Mouse (Mus musculus): ENCODE data around the gene Galt.

Galt gene

DNA sequence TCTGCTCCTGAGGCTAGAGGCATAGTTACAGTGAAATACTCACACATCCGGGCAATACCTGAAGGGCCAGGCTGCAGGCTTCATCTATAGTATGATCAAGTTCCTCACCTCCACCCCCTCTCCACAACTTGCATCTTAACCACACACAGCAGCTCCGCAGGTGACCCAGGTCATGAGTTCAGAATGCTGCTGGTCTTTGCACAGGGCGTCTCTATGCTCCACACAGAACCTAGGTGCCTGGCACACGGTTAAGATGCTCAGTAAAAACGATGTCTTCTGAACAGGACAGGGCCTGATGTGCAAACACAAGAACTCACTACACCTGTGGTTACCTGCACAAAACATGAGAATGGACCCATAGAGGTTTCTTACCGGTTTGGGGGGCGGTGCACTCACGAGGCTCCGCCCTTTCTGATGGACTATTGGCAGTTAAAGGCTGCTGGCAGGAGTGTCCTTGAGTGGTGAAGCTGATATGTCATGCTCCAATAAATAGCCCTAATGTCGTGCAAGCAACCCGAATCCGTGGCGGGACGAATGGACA lies at the start of gene Galt:
TSS of gene Galt (plus strand) at position 432 of the 541 bp plus-strand sequence.
- DNase-seq (ENCODE audit: extremely low spot score) = no peak

DNA sequence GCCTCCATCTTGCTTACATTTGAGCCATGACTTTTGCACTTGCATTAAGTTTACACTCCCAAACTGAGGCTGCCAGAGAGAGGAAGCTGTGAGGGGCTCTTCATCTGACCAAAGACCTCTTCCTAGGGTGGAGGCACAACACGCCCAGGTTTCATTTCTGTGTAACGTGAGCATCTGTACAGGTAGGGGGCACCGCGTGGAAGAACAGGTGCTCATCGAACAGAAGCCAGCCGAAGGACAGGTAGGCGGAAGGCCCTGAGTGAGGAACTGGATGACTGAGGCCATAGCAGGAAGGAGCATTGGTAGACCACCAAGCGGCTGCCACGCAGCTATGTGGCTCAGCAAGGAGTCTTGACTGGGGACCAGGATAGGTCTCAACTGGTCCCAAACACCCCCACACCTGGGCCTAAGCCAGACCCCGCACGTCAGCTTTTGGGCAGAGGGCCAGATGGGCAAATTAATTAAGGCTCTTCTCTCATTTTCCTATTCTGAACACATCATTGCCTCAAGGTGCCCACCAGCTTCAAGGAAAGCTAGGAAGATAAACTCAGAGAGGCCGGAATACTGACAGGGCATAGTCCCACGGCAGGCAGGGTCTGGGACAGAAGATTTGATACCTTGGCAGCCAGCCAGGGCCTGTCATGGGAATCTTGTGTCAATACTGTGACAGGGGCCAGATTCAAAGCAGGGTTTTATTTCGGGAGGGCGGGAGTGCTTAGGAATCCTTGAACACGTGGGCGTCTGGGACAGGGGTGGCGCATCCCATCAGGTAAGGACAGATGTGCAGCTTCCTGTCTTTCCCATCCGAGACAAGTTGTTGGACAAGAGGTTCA lies 48.9 kb upstream of the Galt start:
- DNase-seq (ENCODE audit: extremely low spot score) = no peak

DNA sequence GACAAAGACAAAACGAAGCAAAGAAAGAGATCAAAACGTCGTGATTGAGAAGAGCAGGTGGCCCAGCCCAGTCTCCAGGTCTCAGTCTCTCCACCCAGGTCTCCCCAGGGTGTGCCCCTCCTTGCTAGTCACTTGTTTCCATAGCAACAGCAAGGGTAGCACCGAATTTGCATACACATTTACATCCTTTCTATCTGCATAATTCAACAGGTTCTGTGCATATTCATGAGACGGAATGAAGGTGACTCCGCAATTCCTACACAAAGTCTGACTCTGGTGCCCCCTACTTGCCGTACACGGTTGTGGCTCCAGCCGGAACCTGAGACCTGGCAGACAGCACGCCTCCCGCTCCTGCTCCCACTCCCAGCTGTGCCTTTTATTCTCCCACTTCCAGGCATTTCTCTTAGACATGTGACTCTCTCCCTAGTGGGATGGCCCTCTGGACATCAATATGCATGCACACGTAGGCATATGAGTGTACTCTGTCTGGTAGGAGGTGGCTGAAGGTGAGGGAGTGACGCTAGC lies 48.0 kb upstream of the Galt start:
- peak; percentile 76 for DNase-seq (ENCODE audit: extremely low spot score)

DNA sequence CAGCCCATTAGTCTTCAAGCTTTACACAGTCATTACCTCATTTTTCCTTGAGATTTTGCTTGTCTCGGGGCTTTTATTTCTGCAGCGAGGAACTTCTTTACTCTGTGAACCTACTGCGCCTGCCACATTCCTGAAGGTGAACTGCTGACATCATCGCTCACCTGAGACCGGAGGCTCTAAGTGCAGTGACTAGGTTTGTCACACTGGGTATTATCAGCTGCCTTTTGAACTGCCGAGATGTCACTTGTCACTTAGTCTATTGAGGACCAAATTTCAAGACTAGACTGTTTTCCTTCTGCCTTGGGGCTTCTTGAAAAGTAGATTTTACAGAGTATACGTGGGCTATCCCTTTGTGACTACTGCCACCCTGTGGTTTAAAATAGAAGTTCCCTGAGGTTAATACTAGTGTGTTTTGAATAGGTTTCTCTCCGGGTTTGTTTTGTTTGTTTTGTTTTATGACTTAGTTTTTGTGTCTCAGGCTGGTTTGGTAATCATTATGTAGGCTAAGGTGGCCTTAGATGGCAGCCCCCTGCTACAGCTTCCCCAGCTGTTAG lies 46.8 kb upstream of the Galt start:
- DNase-seq (ENCODE audit: extremely low spot score) = peak; percentile 66

DNA sequence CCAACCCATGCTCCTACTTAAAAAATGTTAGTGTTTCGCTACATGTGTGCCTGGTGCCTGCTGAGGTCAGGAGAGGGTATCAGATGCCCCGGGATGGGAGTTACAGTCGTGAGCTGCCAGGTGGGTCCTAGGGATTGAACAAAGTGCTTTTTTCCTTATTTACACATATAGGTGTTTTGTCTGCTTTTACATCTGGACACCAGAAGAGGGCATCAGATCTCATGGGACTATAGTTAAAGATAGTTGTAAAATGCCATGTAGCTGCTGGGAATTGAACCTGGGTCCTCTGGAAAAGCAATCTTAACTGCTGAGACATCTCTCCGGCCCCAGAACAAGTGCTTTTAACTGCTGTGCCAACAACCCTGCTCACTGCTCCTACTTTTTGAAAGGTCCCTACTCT lies 44.8 kb upstream of the Galt start:
- no peak for DNase-seq (ENCODE audit: extremely low spot score)

DNA sequence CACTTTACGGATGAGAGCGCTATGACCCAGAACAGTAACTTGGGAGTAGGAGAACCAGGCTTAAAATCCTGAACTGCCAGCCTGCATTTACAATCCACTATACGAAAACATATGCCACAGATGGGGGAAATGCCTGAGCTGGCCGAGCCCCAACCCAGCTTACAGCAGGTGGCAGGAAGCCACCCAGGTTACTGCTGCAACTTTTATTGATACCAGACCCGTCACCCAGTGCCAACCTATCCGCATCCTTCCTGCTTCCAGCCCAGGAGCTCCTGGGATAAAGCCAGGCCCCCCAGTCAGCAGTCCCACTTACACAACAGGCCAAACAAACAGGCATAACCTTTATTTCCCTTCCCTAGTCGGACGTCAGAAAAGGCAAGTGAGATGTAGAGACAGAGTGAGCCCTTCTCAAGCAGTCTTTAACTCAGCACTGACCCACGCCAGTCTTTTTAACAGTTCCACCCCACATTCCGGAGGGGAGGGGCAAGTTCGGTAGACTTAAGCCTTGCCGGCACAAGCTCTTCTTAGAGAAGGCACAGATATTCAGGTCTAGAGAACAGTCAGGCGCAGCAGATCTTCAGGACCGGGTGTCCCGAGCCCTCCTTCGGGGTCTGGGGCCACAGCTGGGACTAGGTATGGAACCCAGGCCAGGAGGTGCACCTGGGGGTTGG lies 43.2 kb upstream of the Galt start:
- DNase-seq (ENCODE audit: extremely low spot score) = no peak

DNA sequence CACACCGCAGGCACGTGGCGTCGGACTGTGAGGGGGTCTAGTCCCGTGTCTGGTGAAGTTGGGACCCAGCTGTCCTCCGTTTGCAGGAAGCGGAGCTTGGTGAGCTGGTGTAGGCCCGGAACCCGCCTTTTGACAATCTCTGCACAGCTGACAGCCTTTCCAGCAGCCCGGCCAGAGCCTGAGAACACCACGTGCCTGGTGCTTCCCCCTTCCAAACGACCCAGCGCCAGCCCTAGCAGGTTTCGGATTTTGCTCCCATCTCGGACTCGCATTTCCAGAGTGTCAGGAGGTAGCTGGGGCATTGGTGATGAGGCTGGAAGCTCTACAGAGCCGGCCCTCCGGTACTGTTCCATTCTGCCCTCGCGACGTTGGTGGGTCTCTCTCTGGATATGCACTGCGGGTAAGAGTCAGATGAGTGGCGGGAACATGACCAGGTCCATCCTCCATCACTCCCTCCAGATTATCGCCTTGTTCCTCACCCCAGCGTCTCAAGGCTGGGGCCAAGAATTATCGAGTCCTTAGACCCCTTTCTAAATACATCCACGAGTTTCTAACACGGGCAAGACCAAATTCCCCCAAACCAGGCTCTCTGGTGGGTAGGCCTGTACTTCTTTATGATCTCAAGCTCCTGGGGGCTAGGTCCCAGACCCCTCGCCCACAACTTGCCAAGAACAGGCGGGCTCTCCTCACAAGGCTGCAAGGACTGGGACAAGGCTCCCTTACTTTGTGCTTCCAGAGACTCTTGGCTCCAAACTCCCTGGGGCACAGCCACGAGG lies 42.4 kb upstream of the Galt start:
- no peak for DNase-seq (ENCODE audit: extremely low spot score)

DNA sequence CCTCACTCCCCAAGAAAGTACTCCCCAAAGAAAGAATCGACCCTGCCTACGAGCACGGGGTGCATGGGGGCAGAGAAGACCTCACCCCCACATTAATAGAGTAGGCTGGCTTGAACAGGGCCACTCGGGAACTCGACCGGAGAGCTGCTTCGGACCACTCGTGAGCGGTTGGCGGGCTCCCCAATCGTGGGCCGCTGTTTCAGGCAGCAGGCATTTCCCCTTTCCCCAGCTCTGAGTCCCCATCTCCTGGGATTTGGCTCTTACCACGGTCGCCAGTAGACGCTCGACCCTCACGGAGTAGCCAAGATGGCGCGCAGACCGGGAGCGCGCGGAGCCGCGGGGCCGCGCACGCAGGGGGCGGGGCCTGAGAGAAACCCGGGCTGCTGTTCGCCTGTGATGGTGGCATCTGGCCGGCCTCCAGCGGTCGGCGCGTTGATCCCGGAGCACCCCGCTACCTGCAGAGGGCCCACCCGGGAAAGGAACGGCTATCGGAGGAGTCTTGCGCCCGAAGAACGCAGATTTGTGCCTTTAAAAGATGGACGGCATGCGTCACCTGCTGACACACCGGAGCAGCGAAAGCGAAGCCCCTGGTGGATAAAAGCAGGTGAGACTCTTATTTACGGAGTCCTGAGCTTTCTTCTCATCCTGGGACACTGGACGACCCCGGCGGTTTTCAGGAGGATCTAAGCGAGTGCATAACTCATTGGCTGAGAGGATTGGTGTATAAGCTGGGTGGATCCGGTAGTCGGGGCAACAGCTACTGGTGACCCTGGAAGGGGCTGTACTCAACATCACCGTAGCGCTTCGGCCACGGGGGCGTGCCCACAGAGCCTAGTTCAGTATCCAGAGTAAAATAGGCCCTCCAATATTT lies 41.6 kb upstream of the Galt start, which contains the start of gene Rpp25l:
TSS of gene Rpp25l (minus strand) at position 338 of the 871 bp plus-strand sequence.
- peak; percentile 94 for DNase-seq (ENCODE audit: extremely low spot score)

DNA sequence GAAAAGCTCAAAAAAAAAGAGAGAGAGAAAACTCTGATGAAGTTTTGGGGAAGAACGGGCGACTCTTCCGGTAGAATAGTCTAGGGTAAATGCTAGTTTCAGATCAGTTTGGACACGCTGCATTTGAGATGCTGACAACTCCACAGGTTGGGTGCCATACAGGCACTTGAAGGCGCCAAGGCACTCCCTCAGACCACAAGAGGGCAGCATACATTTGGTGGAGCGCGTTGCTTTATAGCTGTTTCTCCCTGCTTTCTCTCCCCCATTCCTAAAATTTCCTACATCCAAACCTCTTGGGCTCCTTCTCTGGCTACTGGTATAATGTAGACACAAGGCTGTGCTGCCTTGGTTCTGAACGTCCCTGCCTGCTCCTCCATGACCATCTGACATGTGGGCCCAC lies 40.8 kb upstream of the Galt start:
- DNase-seq (ENCODE audit: extremely low spot score) = no peak

DNA sequence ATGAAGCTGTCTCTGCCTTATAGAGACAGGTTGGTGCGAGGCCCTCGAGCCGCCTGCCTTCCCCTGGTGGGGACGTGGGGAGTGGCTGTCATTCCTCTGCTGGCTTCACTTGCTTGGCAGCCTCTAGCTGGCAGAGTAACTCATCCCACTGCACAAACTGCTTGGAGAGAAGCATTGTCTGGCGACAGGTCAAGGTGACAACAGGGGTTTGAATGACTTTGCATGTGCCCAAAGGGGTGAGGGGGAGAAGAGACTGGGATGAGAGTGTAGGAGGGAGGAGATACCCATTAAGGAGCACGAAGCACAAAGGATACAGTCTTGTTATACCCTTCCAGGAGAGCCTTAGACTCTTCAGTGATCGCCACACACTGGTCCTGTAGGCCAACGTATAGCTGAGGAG lies 39.9 kb upstream of the Galt start:
- no peak for DNase-seq (ENCODE audit: extremely low spot score)

DNA sequence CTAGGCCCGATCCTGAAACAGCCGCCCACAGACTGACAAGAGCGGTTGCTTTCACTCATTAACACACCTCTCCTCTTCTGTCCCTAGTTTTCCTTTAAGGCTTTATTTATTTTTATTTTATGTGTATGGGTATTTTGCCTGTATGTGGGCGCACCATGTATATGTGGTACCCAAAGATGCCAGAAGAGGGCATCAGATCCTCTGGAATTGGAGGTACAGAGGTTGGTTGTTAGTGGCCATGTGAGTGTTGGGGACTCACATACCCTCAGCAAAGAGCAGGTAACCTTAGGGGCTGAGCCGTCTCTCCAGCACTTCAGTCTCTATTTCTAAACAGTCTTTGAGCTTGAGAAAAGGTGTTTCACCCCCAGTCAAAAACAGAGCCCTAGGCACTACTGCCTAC lies 39.4 kb upstream of the Galt start:
- no peak for DNase-seq (ENCODE audit: extremely low spot score)

DNA sequence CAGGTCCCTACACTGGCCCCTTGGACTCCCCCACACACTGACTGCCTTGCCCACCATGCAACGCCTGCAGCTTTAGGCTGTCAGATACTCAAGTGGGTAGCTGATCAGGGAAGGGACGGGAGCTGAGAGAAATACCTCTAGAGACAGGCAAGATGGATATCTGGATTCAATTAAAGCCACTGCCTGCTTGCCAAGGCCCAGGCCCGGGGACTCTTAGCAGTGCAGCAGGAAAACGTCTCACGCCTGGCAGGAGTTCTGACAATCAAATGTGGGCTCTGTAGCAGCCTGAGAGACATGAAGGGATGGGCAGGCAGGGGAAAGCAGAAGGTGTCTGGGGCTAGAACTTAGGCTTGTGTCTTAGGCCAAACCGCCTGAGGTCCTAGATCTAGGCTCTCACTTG lies 38.2 kb upstream of the Galt start:
- no peak for DNase-seq (ENCODE audit: extremely low spot score)

DNA sequence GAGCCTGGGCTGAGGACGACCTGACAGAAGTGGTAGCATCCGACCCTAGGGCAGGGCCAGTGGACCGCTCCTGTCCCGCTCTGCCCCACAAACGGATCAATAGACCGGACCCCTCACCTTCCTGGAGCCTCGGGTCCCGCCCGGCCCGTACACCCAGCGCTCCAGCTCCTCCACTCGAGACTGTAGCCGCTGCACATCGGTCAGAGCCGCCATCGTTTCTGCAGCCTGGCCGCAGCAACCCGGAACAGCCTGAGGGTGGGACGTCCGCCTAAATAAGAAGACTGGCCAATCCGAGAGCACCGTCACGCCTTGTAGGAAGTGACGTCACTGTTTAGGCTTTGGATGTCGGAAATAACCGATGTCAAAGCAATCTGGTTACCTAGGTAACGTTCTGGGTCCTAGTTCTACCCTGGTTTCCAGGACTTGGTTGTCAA lies 32.1 kb upstream of the Galt start, which contains the start of gene Dctn3:
TSS of gene Dctn3 (minus strand) at position 253 of the 434 bp plus-strand sequence.
- peak; percentile 84 for DNase-seq (ENCODE audit: extremely low spot score)

DNA sequence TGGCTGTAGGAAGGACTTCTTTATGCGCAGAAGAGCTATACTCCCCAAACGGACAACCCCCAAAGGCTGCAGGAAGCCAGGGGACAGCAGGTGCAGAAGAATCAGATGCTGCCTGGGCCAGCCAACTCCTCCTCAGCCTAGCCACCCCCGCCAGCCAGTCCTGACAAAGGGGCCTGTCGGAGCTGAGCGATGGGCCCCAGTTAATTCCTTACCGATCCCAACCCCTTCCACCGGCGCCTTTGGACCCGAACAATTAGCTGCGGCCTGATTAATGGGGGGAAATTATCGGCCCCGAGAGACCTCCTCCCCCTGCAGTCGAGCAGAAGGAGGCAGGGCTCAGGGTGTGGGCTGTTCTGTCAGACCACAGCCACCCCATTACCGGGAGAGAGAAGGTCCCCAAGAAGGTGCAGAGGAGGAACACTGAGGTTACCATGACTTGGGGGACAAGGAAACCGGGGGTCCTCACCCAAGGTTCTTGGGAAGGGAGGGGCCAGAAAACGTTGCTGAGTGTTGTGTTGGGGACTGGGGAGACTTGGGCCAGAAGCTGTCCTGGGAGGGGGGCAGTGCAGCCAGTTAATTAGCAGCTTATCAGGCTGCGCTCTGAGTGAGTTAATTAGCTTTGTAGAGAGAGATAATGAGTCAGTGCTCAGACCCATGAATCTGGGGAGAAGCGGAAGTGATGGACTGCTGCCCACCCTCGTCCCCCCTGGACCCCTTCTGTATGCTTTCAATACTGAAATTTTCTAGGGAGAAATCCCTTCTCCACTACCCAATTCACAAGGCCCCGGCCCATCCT lies 28.0 kb upstream of the Galt start:
- DNase-seq (ENCODE audit: extremely low spot score) = no peak

DNA sequence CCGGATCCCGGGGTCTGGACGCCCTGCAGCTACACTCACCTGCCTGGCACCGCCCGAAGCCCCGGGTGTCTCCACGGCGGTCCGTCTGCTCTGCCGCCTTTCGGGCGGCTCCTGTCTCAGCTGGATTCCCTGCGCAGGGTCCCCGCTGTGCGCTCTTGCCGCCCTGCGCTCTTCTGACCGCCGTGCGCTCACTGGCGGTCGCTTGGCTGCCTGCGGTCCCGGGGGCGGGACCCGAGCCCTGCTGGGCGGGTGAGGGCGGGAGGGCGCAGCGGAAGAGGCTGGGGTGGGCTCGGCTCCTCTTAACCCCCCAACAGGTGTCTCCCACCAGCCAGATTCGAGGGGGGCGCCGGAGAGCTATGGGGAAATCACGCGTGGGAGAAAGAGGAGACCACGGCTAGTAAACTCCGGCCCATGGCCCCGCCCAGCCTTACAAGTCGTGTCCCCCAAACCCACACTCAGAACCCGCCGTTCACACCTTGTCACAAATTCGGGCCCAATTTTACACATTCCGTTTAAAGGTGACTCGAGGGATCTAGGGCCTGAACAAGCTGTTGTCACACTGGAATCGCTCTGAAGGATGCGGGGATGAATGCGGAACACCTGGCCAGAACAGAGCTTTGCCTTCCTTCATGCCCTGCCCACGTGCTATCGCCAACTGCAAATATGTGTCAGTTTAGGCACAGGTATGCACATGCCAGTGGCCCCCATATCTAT lies 23.8 kb upstream of the Galt start, which contains the start of gene Arid3c:
TSS of gene Arid3c (minus strand) at position 91 of the 714 bp plus-strand sequence.
- DNase-seq (ENCODE audit: extremely low spot score) = no peak

DNA sequence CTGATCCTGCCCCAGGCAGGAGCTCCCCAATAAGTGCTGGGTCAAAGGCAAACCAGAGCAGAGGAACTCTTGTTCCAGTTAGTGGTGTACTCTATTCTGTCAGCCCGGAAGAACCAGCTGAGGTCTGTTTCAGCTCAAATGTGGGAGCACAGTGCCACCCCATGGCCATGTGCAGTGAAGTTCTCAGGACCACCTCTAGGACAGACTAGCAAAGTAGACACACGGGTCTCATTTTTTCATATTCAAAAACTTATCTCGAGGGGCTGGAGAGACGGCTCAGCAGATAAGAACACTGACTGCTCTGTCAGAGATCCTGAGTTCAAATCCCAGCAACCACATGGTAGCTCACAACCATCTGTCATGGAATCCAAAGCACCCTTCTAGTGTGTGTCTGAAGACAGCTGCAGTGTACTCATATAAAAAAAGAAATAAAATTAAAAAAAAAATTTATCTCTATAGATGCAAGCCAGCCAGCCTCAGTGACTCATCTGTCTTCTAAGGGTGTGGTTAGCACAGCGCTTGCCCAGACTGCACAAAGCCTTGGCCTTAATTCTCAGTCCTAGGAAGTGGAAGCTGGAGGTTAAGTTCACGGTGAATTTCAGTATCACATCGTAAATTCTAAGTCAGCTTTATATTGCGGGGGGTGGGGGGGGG lies 17.3 kb upstream of the Galt start:
- peak; percentile 65 for DNase-seq (ENCODE audit: extremely low spot score)

DNA sequence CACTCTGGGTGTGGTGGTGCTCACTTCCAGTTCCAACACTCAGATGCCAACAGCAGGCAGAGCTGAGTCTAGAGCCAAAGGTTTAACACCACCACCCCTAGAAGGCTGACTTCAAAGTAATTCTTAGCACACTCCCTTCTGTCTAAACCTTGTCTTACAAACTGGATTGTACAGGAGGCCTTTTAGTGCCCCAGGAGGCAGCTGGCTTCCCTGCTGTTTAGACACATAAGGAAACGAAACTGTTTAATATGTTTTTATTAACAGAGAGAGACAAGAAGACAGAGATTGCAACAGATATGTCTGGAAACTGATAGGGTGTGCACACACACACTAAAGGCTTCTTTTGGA lies 16.8 kb upstream of the Galt start:
- no peak for DNase-seq (ENCODE audit: extremely low spot score)

DNA sequence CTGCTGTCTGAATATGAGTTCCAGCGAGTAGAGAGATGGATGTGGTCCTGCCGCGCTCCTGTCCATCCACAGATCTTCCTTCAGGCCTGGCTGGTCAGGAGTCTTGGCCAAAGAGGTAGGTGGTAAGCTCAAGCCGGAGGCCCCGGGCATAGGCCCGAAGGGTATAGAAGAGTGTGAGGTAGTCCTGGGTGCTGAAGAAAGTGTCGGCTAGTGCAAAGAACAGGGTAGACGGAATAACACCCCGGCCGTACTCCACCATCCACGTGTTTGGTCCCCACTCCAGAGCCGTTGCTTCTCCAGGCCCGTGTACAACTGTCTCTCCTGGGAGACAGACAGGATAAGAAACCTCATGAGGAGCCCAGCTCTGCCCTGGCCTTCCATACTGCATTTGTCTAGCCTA lies 15.8 kb upstream of the Galt start:
- no peak for DNase-seq (ENCODE audit: extremely low spot score)
